8 mouse cellular contexts compared by ENCODE assay signal in the genomic region with DNA sequence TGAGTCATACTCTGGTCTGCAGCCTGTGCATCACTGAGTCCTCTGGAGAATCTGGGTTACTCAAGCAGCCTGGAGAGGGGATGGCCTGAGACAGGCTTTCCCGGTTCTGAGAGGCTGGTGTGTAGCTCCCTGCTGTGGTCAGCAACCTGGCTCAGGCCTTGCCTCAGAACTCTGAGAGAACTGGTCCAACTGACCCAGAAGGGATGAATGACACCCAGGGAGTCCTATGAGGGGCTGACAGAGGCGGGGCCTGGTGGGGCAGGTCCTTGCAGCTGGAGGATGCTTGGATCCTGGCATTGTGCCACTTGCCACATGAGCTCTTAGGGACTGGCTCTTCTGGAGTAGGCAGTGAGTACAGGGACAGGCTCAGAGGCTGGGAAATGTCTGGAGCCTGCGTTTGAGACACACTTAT. TPM values are rescaled to one million over a fixed set of nuclear protein-coding genes. Genes with fewer than 3 reads are reported as not detected.
DNase-seq lines count a peak whose midpoint lies in the region; ATAC-seq lines count a peak whose summit lies in the region.

No protein-coding gene starts in this region.

- ATAC-seq in forebrain, embryonic 13.5 days, result peak; percentile 86
- ATAC-seq in forebrain, embryonic 11.5 days (replicated peaks; ENCODE audit: low FRiP score), result no peak

- no peak overlapping the region for H3K27ac ChIP-seq in forebrain, embryonic 13.5 days
- no peak overlapping the region for H3K27ac ChIP-seq in forebrain, embryonic 11.5 days (ENCODE audit: low read depth, low read length)

- peaks cover 5% of the 10 kb centered on the region; the same call in 1 of the 2 replicates for H3K9me3 ChIP-seq in forebrain, embryonic 13.5 days (replicated peaks)
- no peaks in the 10 kb centered on the region for H3K9me3 ChIP-seq in forebrain, embryonic 11.5 days (ENCODE audit: control insufficient read depth, low read length)

- H3K4me1 ChIP-seq in forebrain, embryonic 13.5 days, result peaks cover 4% of the 10 kb centered on the region; the same call in 1 of the 2 replicates
- no peaks in the 10 kb centered on the region for H3K4me1 ChIP-seq in forebrain, embryonic 11.5 days (replicated peaks; ENCODE audit: control insufficient read depth, insufficient read depth, low read length)

- 57% methylated on average over 3 of the region's 3 CpGs for WGBS in forebrain, embryonic 13.5 days
- WGBS in forebrain, embryonic 11.5 days, result 64% methylated on average over 3 of the region's 3 CpGs

- H3K4me3 ChIP-seq in forebrain, embryonic 13.5 days, result no peak overlapping the region
- H3K4me3 ChIP-seq in forebrain, embryonic 11.5 days (ENCODE audit: low read depth, low read length), result no peak overlapping the region

- no peak overlapping the region for H3K9ac ChIP-seq in forebrain, embryonic 13.5 days
- H3K9ac ChIP-seq in forebrain, embryonic 11.5 days (ENCODE audit: low read length), result no peak overlapping the region

- no peak for DNase-seq in forebrain, embryonic 11.5 days (ENCODE audit: low spot score)
- peak; percentile 95 for DNase-seq in MN1 (ENCODE audit: low spot score)
- peak; percentile 91 for DNase-seq in fibroblast of lung, adult 2 months (ENCODE audit: low read depth)
- DNase-seq in heart, postnatal 25 days (ENCODE audit: low spot score), result peak; percentile 61
- peak; percentile 54 to 60 for DNase-seq in left cerebral cortex, adult 18-20 months (ENCODE audit: low spot score in 2 of 2)
- DNase-seq in right cerebral cortex, postnatal 10 days (ENCODE audit: low spot score in 2 of 2), result peak; percentile 68 to 71
- no peak for DNase-seq in embryo, embryonic 10 days (ENCODE audit: low spot score)

- intact Hi-C loops in heart, postnatal 25 days (cut with DNase I), result no loop called here

- peaks cover 14% of the 10 kb centered on the region; the same call in 1 of the 2 replicates for H3K36me3 ChIP-seq in forebrain, embryonic 13.5 days (ENCODE audit: poor library complexity, severe bottlenecking)
- no peaks in the 10 kb centered on the region for H3K36me3 ChIP-seq in forebrain, embryonic 11.5 days (ENCODE audit: control insufficient read depth, insufficient read depth, low read length)

- H3K27me3 ChIP-seq in forebrain, embryonic 13.5 days, result no peaks in the 10 kb centered on the region
- no peaks in the 10 kb centered on the region for H3K27me3 ChIP-seq in forebrain, embryonic 11.5 days (ENCODE audit: control insufficient read depth, insufficient read depth, low read length)

- H3K4me2 ChIP-seq in forebrain, embryonic 13.5 days, result no peak overlapping the region
- no peak overlapping the region for H3K4me2 ChIP-seq in forebrain, embryonic 11.5 days (ENCODE audit: low read depth, low read length, severe bottlenecking)

RNA-seq across cellular contexts. Expression of a gene that starts 47.7 kb away (rescaled TPM):
- polyA plus RNA-seq in forebrain, embryonic 13.5 days (2015; fragmentation: Nextera tagmentation; extraction: Ambion mirVana), result 47.2 and 49.2 TPM in 2 replicates
- 34.0 and 39.0 TPM in 2 replicates for polyA plus RNA-seq in forebrain, embryonic 11.5 days (2014; fragmentation: Nextera tagmentation; extraction: Ambion mirVana)
- 10 to 100 TPM; 17.4 to 24.9 TPM for total RNA-seq in heart, postnatal 25 days (2021)
- 10 to 100 TPM; 19.4 to 21.3 TPM for total RNA-seq in left cerebral cortex, adult 18-20 months (2021)

Comparison
In these comparisons a context has a peak if more than half of its experiments do, and no peak if none do; other contexts are left out.
1. DNase-seq: peak in MN1 (single experiment), fibroblast of lung, adult 2 months (single experiment), heart, postnatal 25 days (single experiment), left cerebral cortex, adult 18-20 months (2 of 2) and right cerebral cortex, postnatal 10 days (2 of 2); none in forebrain, embryonic 11.5 days (single experiment) and embryo, embryonic 10 days (single experiment).